Mouse (Mus musculus): ENCODE measurements around the gene Crtap. TPM values are rescaled to one million over a fixed set of nuclear protein-coding genes. Genes with fewer than 3 reads are reported as not detected.
"Not testable (repeated sequence)": the region's sequence is repeated elsewhere in the genome, so short reads cannot be mapped to it uniquely, and the experiment has no call there.

Gene Crtap
- polyA plus RNA-seq, 1 experiment = 83.2 TPM

DNA sequence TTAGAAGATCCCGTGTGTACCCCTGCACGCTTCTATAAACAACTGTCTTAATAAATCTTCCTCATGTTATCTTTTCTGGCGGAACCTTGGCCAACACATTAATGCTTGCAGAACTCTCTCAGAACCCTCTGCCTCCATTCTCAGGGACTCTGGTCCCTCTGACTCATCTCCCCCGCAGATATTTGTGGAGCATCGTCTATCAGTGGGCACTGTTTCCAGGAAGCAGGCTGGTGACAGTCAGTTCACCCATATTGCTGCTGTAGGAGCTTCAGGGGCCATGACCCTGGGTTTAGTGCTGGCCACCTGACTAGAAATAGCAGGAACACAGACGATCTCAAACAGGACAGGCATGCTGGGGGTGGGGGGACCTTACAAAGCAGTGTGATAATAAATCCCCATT lies 3.4 kb downstream of the Crtap start:
- DNase-seq = no peak
- no peak overlapping the region for H3K4me3 ChIP-seq (replicated peaks; ENCODE audit: extremely low read depth, low read depth, low read length)
- WGBS = 53% methylated on average over 6 of the region's 6 CpGs
- no peaks in the 10 kb centered on the region for H3K4me1 ChIP-seq (ENCODE audit: control insufficient read depth, insufficient read depth, low read length)
- TF ChIP-seq POLR2A (IDR thresholded peaks at IDR 0.05; ENCODE audit: borderline replicate concordance, extremely low read depth, low read depth, low read length) (no peak), CTCF (IDR thresholded peaks at IDR 0.05; ENCODE audit: insufficient read depth, low read length) (no peak)

DNA sequence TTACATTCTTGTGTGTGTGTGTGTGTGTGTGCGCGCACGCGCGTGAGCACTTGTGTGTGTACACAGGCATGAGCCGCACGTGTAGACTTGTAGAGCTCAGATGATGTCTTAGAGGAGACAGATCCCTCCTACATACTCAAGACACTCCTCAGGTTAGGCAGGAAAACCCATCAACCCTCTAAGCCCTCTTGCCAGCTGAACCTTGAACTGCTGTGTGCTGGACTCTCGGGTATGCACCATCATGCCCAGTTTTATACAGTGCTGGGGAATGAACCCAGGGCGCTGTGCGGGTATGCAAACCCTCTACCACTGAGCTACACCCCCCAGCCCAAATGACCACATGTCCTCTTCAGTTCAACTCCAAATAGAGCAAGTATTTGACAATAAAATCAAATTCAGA lies 5.3 kb downstream of the Crtap start:
- Histone ChIP-seq H3K4me1 (ENCODE audit: control insufficient read depth, insufficient read depth, low read length) (no peaks in the 10 kb centered on the region), H3K4me3 (replicated peaks; ENCODE audit: extremely low read depth, low read depth, low read length) (no peak overlapping the region)
- WGBS = 96% methylated on average over 10 of the region's 10 CpGs
- DNase-seq = no peak
- TF ChIP-seq POLR2A (IDR thresholded peaks at IDR 0.05; ENCODE audit: borderline replicate concordance, extremely low read depth, low read depth, low read length) (no peak), CTCF (IDR thresholded peaks at IDR 0.05; ENCODE audit: insufficient read depth, low read length) (no peak)

DNA sequence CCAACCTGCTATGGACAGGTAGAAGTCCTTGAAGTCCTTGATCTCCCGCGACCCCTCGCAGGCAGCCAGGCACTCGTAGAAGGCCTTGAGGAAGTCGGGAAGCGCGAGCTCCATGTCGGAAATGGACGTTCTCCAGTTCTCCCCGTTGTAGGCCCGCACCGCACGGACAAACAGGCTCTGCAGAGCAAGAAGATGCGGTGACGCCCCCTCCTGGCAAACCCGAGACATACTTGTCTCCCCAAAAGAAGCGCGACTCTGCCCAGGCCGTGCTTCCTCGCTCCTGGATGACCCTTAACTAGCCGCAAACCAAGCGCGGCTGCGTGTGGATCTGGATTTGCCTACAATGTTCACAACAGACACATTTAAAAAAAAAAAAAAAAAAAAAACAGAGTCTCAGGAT lies 5.8 kb downstream of the Crtap start:
- WGBS = 92% methylated on average over 24 of the region's 24 CpGs
- no peak for DNase-seq
- no peak for TF ChIP-seq POLR2A (IDR thresholded peaks at IDR 0.05; ENCODE audit: borderline replicate concordance, extremely low read depth, low read depth, low read length)
- TF ChIP-seq CTCF (IDR thresholded peaks at IDR 0.05; ENCODE audit: insufficient read depth, low read length) = no peak
- no peaks in the 10 kb centered on the region for H3K4me1 ChIP-seq (ENCODE audit: control insufficient read depth, insufficient read depth, low read length)
- H3K4me3 ChIP-seq (replicated peaks; ENCODE audit: extremely low read depth, low read depth, low read length) = no peak overlapping the region

DNA sequence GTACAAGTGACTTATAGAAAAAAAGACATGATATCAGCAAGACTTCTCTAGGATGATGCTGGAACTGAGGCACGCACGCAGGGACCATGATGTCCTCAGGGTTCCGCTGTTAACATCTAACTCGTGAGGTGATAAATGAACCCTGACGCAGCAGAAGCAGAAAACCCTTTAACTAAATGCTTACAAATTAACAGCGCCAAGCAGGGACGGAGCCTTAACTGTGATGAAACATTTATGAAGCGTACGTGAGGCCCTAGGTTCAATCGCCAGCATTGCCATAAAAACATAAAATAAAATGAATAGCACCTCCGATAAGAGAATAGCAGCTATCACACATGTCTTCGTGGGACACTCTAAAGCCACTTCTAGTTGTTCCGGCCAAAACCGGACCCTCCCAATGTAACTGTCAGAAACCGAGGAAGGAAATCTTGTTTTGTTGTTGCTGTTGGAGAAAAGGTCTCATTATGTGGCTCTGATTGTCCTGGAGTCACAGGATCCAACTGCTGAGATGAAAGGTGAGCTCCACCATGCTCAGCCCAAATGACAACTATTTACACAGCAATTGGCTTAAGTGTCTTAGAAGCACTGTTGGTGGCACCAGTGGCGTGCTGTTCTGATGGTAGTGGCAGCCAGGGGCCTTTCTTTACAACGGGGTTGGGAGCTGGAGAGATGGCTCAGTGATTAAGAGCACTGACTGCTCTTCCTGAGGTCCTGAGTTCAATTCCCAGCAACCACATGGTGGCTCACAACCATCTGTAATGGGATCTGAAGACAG lies 7.4 kb downstream of the Crtap start:
- TF ChIP-seq CTCF (IDR thresholded peaks at IDR 0.05; ENCODE audit: insufficient read depth, low read length) (no peak), POLR2A (IDR thresholded peaks at IDR 0.05; ENCODE audit: borderline replicate concordance, extremely low read depth, low read depth, low read length) (no peak)
- H3K4me1 ChIP-seq (ENCODE audit: control insufficient read depth, insufficient read depth, low read length) = no peaks in the 10 kb centered on the region
- no peak overlapping the region for H3K4me3 ChIP-seq (replicated peaks; ENCODE audit: extremely low read depth, low read depth, low read length)
- no peak for DNase-seq
- WGBS = 89% methylated on average over 17 of the region's 17 CpGs

DNA sequence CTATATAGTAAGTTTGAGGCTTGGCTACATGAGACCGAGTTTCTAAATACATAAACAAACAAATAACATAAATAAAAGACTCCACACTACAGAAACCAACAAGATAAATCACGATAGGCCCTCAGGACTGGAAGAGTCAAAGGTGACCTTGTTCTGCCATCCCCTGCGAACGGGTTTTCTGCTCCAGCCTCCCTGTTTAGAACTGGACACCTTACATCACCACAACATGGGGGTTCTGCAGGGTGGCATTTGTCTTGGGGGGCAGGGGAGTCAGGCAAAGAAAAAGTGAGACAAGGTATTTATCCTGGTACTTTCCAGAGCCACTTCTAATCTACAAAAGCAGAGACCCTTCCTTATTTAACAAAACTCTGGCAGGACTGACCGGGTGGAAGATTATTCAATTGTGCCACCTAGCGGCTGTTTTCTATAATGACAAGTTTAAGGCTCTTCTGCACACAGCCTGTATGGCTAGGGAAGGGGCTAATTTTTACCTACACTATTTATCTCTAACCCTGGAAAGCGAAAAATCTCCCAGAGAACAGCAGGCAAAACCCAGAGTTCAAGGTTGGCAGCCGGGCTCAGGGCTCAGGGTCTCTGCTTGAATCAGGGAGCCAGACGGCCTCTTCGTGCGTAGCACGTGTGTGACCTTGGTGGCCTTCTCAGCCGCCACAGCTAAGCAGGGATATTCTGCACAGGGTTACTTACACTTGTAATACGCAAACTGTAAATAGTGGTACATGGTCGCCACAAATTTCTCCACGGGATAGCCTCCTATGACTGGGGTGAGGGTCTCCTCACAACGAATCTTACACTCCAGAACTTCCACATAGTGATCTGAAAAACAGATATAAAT lies 9.4 kb downstream of the Crtap start:
- Histone ChIP-seq H3K4me1 (ENCODE audit: control insufficient read depth, insufficient read depth, low read length) (peaks cover 2% of the 10 kb centered on the region; the same call in 1 of the 2 replicates), H3K4me3 (replicated peaks; ENCODE audit: extremely low read depth, low read depth, low read length) (no peak overlapping the region)
- no peak for DNase-seq
- WGBS = 69% methylated on average over 17 of the region's 17 CpGs
- TF ChIP-seq POLR2A (IDR thresholded peaks at IDR 0.05; ENCODE audit: borderline replicate concordance, extremely low read depth, low read depth, low read length) = no peak
- TF ChIP-seq CTCF (IDR thresholded peaks at IDR 0.05; ENCODE audit: insufficient read depth, low read length) = peak; percentile 8; the same call in 1 of the 2 replicates

DNA sequence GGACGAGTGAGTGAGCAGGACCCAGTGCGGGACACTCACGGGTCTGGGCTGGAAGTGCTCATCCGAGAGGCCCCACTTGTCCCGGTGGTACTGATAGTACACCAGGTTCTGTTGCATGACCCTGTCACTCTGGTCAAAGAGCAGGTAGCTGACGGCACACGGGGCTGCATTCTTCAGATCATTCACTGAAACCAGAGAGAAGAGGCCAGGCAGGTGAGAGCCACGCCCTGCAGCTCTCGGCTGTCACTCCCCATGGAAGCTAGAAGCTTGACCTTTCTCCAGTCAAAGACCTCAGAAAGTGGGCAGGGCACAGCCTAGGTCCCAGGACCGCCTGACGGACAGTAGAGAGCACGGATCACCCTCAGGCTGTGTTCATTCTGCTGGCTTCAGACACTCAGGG lies 10.6 kb downstream of the Crtap start:
- 85% methylated on average over 12 of the region's 12 CpGs for WGBS
- H3K4me3 ChIP-seq (replicated peaks; ENCODE audit: extremely low read depth, low read depth, low read length) = no peak overlapping the region
- TF ChIP-seq CTCF (IDR thresholded peaks at IDR 0.05; ENCODE audit: insufficient read depth, low read length) = no peak
- TF ChIP-seq POLR2A (IDR thresholded peaks at IDR 0.05; ENCODE audit: borderline replicate concordance, extremely low read depth, low read depth, low read length) = no peak

DNA sequence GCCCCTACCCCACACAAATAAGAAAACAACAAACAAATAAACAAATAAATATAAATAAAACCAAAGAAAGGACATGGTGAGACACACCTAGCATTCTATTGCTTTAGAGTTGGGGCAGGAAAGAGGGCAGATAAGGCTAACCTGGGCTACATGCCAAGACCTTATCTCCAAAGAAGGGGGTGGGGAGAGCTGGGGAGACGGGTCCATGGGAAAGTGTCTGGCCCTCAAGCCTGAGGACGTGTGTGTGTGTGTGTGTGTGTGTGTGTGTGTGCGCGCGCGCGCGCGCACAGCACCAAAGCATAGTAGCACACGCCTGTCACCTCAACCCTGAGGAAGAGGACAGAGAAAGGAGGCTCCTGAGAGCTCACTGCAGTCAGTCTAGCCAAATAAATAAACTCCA lies 13.3 kb downstream of the Crtap start:
- TF ChIP-seq CTCF (IDR thresholded peaks at IDR 0.05; ENCODE audit: insufficient read depth, low read length) (no peak), POLR2A (IDR thresholded peaks at IDR 0.05; ENCODE audit: borderline replicate concordance, extremely low read depth, low read depth, low read length) (no peak)
- Histone ChIP-seq H3K4me3 (replicated peaks; ENCODE audit: extremely low read depth, low read depth, low read length) (no peak overlapping the region), H3K4me1 (ENCODE audit: control insufficient read depth, insufficient read depth, low read length) (peaks cover 2% of the 10 kb centered on the region; the same call in 1 of the 2 replicates)
- 75% methylated on average over 10 of the region's 10 CpGs for WGBS
- DNase-seq = no peak

More for the DNA sequence above, 10.6 kb downstream of the Crtap start:
- peaks cover 2% of the 10 kb centered on the region; the same call in 1 of the 2 replicates for H3K4me1 ChIP-seq (ENCODE audit: control insufficient read depth, insufficient read depth, low read length)
- DNase-seq = no peak

DNA sequence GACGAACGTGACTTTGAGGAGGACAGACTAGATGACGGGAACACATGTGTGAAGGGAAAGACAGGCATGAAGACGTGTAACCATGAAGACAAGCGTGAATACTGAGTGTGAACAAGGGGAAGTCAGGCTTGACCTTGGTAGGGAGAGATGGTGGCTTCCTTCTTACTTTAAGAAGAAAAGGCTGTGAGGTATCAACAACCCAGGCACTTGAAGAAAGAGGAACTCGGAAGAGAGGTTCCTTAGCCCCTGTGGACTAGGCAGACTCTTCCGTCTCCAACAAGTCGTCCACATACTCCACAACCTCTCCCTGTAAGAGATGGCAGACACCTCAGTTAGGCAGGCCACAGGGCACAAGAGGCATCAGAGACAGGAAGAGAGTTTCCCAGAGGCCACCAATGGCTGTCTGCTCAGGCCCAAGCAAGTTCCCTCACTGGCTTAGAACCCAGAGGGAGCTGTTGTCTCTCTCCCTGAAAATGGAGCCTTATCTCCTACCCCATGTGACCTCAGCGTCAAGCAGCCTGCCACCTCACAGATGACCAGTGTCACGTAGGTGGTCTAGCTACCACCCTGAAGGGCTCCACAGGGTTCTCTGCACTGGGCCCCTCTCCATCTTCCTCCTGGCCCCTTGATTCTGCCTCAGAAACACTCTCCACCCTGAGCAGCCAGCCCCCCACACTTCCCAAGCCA lies 15.1 kb downstream of the Crtap start:
- Histone ChIP-seq H3K4me1 (ENCODE audit: control insufficient read depth, insufficient read depth, low read length) (peaks cover 2% of the 10 kb centered on the region; the same call in 1 of the 2 replicates), H3K4me3 (replicated peaks; ENCODE audit: extremely low read depth, low read depth, low read length) (no peak overlapping the region)
- TF ChIP-seq CTCF (IDR thresholded peaks at IDR 0.05; ENCODE audit: insufficient read depth, low read length) = no peak
- TF ChIP-seq POLR2A (IDR thresholded peaks at IDR 0.05; ENCODE audit: borderline replicate concordance, extremely low read depth, low read depth, low read length) = no peak
- DNase-seq = no peak
- WGBS = 84% methylated on average over 10 of the region's 10 CpGs

DNA sequence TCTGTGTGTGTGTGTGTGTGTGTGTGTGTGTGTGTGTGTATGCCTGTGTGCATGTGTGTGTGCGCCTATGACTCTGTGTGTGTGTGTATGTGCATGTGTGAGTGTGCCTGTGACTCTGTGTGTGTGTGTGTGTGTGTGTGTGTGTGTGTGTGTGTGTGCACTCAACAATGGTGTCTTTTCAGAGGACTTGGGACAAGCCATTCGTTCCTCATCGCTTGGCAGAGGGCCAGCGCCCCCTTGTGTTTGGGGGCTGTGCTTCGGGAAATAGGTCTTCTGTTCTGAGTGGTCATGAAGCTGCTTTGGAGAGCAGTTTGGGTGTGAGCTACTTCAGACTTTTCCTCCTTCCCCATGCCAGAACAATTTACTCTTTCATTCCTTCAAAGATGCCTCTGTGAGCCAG lies 18.8 kb downstream of the Crtap start:
- not testable (repeated sequence) for DNase-seq; H3K4me1 ChIP-seq (ENCODE audit: control insufficient read depth, insufficient read depth, low read length); H3K4me3 ChIP-seq (replicated peaks; ENCODE audit: extremely low read depth, low read depth, low read length)
- 30% methylated on average over 5 of the region's 5 CpGs for WGBS

DNA sequence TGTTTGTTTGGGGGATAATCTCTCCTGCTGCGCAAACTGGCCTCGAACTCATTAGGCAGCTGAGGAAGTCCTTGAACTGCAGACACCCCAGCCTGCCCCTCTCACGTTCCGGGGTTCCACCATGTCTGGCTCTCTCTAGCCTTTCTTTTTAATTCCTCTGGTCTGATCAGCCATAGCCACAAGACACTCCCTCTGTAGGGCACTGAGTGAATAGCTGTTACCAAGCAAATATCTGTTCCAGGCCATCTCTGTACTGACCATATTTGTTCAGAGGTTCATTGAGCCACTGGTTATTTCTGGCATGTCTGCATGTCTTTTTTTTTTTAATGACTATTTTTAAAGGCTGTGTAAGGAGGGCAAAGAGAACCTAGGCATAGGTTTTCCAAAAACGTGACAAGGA lies 21.1 kb downstream of the Crtap start:
- 55% methylated on average over 5 of the region's 5 CpGs for WGBS
- not testable (repeated sequence) for H3K4me1 ChIP-seq (ENCODE audit: control insufficient read depth, insufficient read depth, low read length); H3K4me3 ChIP-seq (replicated peaks; ENCODE audit: extremely low read depth, low read depth, low read length); DNase-seq

Measured in lung, adult 2 months (tissue).